Mouse (Mus musculus) E14TG2a.4 (cell line): Measurements from ENCODE around the gene Arv1.

Experiments
- CTCF ChIP-seq: conservative IDR thresholded peaks from 2 replicates; pipeline ENCODE4 v1.5.1; 2014; ENCODE audit warnings: low read length
- POU5F1 ChIP-seq: IDR thresholded peaks from 2 replicates; pipeline ENCODE4 v1.6.1; 2014; ENCODE audit warnings: low read length, borderline replicate concordance

DNA sequence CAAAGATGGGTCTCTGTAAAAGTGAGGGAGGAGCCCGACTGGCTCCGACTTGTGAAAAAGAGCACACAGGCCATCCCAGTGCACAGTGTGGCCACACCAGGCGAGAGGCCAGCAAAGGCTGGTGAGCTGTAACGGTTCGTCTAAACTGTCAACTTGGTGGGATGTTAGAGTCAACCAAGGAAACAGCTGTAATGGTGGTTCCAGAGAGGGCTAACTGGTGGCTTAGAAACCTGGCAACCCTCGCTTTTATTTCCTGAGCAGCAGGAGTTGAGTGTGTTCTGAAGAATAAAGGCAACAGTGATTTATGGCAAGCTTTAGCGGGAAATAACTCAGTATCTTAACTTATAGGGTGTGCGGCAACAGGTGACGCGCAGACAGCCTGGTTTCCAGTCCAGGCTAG, 39.7 kb upstream of the Arv1 start:
- TF ChIP-seq CTCF (no peak), POU5F1 (no peak)
